Mouse (Mus musculus): ENCODE results near the gene Mgat5b. TPM values are rescaled to one million over a fixed set of nuclear protein-coding genes. Genes with fewer than 3 reads are reported as not detected.

Gene Mgat5b
- total RNA-seq, 1 experiment = 7.1 TPM

- Histone ChIP-seq H3K4me1 (ENCODE audit: control insufficient read depth in 2 of 2, insufficient read depth in 2 of 2, low read length in 2 of 2, poor library complexity in 1 of 2) (peaks cover 11 to 35% of the 10 kb centered on the region in 2 experiments), H3K9me3 (ENCODE audit: control insufficient read depth, insufficient read depth, low read depth, low read length) (no peaks in the 10 kb centered on the region), H3K9ac (ENCODE audit: insufficient read depth, low read depth, low read length, poor library complexity, severe bottlenecking) (peak overlapping the region; percentile 8; the same call in 1 of the 2 replicates), H3K36me3 (ENCODE audit: control insufficient read depth, insufficient read depth, low read length, poor library complexity, severe bottlenecking) (no peaks in the 10 kb centered on the region), H3K27ac (ENCODE audit: insufficient read depth, low read depth, low read length, poor library complexity, severe bottlenecking) (peak overlapping the region; percentile 86), H3K4me3 (ENCODE audit: insufficient read depth in 1 of 2, low read depth in 1 of 2, low read length in 2 of 2, poor library complexity in 1 of 2, severe bottlenecking in 1 of 2) (no peak overlapping the region)
- TF ChIP-seq CHD2 (IDR thresholded peaks at IDR 0.05; ENCODE audit: low read depth, low read length) (no peak), ZNF384 (IDR thresholded peaks at IDR 0.05; ENCODE audit: low read depth, low read length) (0 out of 2 replicates have a peak, but pooled peaks have one; percentile 28), MAFK (IDR thresholded peaks at IDR 0.05; ENCODE audit: insufficient read depth, low read depth, low read length) (peak; percentile 78)
- peak; percentile 89 for DNase-seq (ENCODE audit: low read depth, low spot score)
- in situ Hi-C loops (cut with MboI; ENCODE audit: low sequenced_read_pairs in 2 of 2, unreplicated experiment in 2 of 2) = loop anchor here in 1 of 2 experiments (25.0 kb wide), 1 partner anchor 88 kb away; the partner anchor contains the start of gene Mgat5b
These were observed 81.6 kb downstream of the Mgat5b start for GRCm38 (mm10) chr11:117000219-117000618.

- no peak overlapping the region for H3K4me3 ChIP-seq (ENCODE audit: insufficient read depth in 1 of 2, low read depth in 1 of 2, low read length in 2 of 2, poor library complexity in 1 of 2, severe bottlenecking in 1 of 2)
- TF ChIP-seq MAFK (IDR thresholded peaks at IDR 0.05; ENCODE audit: insufficient read depth, low read depth, low read length) (no peak), HCFC1 (IDR thresholded peaks at IDR 0.05; ENCODE audit: borderline replicate concordance, insufficient read depth, low read length) (no peak), ZNF384 (IDR thresholded peaks at IDR 0.05; ENCODE audit: low read depth, low read length) (no peak), CHD2 (IDR thresholded peaks at IDR 0.05; ENCODE audit: low read depth, low read length) (no peak), ZC3H11A (IDR thresholded peaks at IDR 0.05; ENCODE audit: borderline replicate concordance, low read depth, low read length) (no peak)
- peak overlapping the region; percentile 87; the same call in 1 of the 2 replicates for H3K27ac ChIP-seq (ENCODE audit: insufficient read depth, low read depth, low read length, poor library complexity, severe bottlenecking)
- H3K9me3 ChIP-seq (ENCODE audit: control insufficient read depth, insufficient read depth, low read depth, low read length) = no peaks in the 10 kb centered on the region
- no peaks in the 10 kb centered on the region for H3K36me3 ChIP-seq (ENCODE audit: control insufficient read depth, insufficient read depth, low read length, poor library complexity, severe bottlenecking)
- peak; percentile 66 for DNase-seq (ENCODE audit: low read depth, low spot score)
- in situ Hi-C loops (cut with MboI; ENCODE audit: low sequenced_read_pairs in 2 of 2, unreplicated experiment in 2 of 2) = loop anchor here in 1 of 2 experiments (25.0 kb wide), 1 partner anchor 89 kb away; the partner anchor contains the start of gene Mgat5b
- peaks cover 11 to 31% of the 10 kb centered on the region in 2 experiments for H3K4me1 ChIP-seq (ENCODE audit: control insufficient read depth in 2 of 2, insufficient read depth in 2 of 2, low read length in 2 of 2, poor library complexity in 1 of 2)
- no peak overlapping the region for H3K9ac ChIP-seq (ENCODE audit: insufficient read depth, low read depth, low read length, poor library complexity, severe bottlenecking)
These were observed 83.1 kb downstream of the Mgat5b start for GRCm38 (mm10) chr11:117001789-117002188.

GRCm38 (mm10) chr11:117003503-117003902 is 84.8 kb downstream of the Mgat5b start:
- DNase-seq (ENCODE audit: low read depth, low spot score) = no peak
- no peaks in the 10 kb centered on the region for H3K36me3 ChIP-seq (ENCODE audit: control insufficient read depth, insufficient read depth, low read length, poor library complexity, severe bottlenecking)
- no peak overlapping the region for H3K27ac ChIP-seq (ENCODE audit: insufficient read depth, low read depth, low read length, poor library complexity, severe bottlenecking)
- no peaks in the 10 kb centered on the region for H3K9me3 ChIP-seq (ENCODE audit: control insufficient read depth, insufficient read depth, low read depth, low read length)
- in situ Hi-C loops (cut with MboI; ENCODE audit: low sequenced_read_pairs in 2 of 2, unreplicated experiment in 2 of 2) = loop anchor here in 1 of 2 experiments (25.0 kb wide), 1 partner anchor 91 kb away; the partner anchor contains the start of gene Mgat5b
- peaks cover 11 to 30% of the 10 kb centered on the region in 2 experiments for H3K4me1 ChIP-seq (ENCODE audit: control insufficient read depth in 2 of 2, insufficient read depth in 2 of 2, low read length in 2 of 2, poor library complexity in 1 of 2)
- H3K4me3 ChIP-seq (ENCODE audit: insufficient read depth in 1 of 2, low read depth in 1 of 2, low read length in 2 of 2, poor library complexity in 1 of 2, severe bottlenecking in 1 of 2) = peak overlapping the region in 1 of 2 experiments; percentile 8; a peak in 1 of 4 replicates
- no peak overlapping the region for H3K9ac ChIP-seq (ENCODE audit: insufficient read depth, low read depth, low read length, poor library complexity, severe bottlenecking)
- TF ChIP-seq HCFC1 (IDR thresholded peaks at IDR 0.05; ENCODE audit: borderline replicate concordance, insufficient read depth, low read length) (no peak), ZC3H11A (IDR thresholded peaks at IDR 0.05; ENCODE audit: borderline replicate concordance, low read depth, low read length) (no peak), MAFK (IDR thresholded peaks at IDR 0.05; ENCODE audit: insufficient read depth, low read depth, low read length) (no peak), ZNF384 (IDR thresholded peaks at IDR 0.05; ENCODE audit: low read depth, low read length) (no peak), CHD2 (IDR thresholded peaks at IDR 0.05; ENCODE audit: low read depth, low read length) (no peak)

GRCm38 (mm10) chr11:117004277-117004676 is 85.6 kb downstream of the Mgat5b start:
- H3K9me3 ChIP-seq (ENCODE audit: control insufficient read depth, insufficient read depth, low read depth, low read length) = no peaks in the 10 kb centered on the region
- no peak overlapping the region for H3K9ac ChIP-seq (ENCODE audit: insufficient read depth, low read depth, low read length, poor library complexity, severe bottlenecking)
- H3K36me3 ChIP-seq (ENCODE audit: control insufficient read depth, insufficient read depth, low read length, poor library complexity, severe bottlenecking) = no peaks in the 10 kb centered on the region
- peaks cover 11 to 30% of the 10 kb centered on the region in 2 experiments for H3K4me1 ChIP-seq (ENCODE audit: control insufficient read depth in 2 of 2, insufficient read depth in 2 of 2, low read length in 2 of 2, poor library complexity in 1 of 2)
- H3K27ac ChIP-seq (ENCODE audit: insufficient read depth, low read depth, low read length, poor library complexity, severe bottlenecking) = no peak overlapping the region
- no peak for DNase-seq (ENCODE audit: low read depth, low spot score)
- no peak for TF ChIP-seq MAFK (IDR thresholded peaks at IDR 0.05; ENCODE audit: insufficient read depth, low read depth, low read length)
- TF ChIP-seq ZNF384 (IDR thresholded peaks at IDR 0.05; ENCODE audit: low read depth, low read length) = no peak
- no peak for TF ChIP-seq HCFC1 (IDR thresholded peaks at IDR 0.05; ENCODE audit: borderline replicate concordance, insufficient read depth, low read length)
- no peak for TF ChIP-seq CHD2 (IDR thresholded peaks at IDR 0.05; ENCODE audit: low read depth, low read length)
- TF ChIP-seq ZC3H11A (IDR thresholded peaks at IDR 0.05; ENCODE audit: borderline replicate concordance, low read depth, low read length) = no peak
- in situ Hi-C loops (cut with MboI; ENCODE audit: low sequenced_read_pairs in 2 of 2, unreplicated experiment in 2 of 2) = loop anchor here in 1 of 2 experiments (25.0 kb wide), 1 partner anchor 92 kb away; the partner anchor contains the start of gene Mgat5b
- no peak overlapping the region; a peak in 1 of 4 replicates for H3K4me3 ChIP-seq (ENCODE audit: insufficient read depth in 1 of 2, low read depth in 1 of 2, low read length in 2 of 2, poor library complexity in 1 of 2, severe bottlenecking in 1 of 2)

Measured in ES-E14 (cell line).